Mouse (Mus musculus) layer of hippocampus, adult 9-11 months (tissue): ENCODE measurements around the gene Arhgap31.

Experiments used
- DNase-seq: peaks from one replicate; pipeline ENCODE4 v3.0.0; 2022

Gene Arhgap31

DNA sequence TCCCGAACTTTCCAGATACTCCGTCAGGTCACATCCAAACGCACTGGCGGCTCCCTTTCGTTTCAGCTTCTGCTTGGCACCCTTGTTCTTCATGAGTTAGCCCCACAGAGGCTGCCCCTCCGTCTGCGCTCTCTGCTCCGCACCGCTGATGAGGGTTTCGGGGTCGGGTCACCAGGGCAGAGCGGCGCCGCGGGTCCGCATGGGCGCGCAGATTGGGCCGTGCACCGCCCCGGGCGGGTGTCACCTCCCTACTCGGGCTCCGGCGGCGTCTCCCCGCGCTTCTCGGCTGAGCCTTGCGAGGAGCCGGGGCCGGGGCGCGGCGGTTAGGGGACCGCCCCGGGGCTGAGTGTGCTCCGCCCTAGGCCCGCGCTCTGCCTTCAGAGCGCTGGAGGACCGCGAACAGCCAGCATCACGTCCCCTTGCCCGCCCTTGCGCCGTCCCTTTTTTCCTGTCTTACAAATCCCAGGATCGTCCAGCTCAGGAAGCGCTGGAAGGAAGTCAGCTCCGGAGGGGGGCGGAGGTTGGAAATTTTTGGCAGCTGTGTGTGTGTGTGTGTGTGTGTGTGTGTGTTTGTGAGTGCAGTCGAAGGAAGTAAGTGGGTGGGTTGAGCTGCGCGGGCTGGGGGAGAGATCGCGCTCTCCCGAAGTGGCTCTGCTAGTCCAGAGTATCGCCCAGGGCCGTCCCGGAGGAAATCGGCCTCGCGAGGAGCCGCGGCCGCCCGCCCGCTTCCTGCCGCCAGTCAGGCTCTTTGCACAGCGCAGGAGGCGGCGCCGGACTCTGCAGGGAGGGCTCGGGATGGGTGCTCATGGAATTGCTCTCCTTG lies at the start of gene Arhgap31:
Gene Arhgap31 (minus strand): TSS at position 694 of the 823 bp plus-strand sequence.
- peak; percentile 52 for DNase-seq

DNA sequence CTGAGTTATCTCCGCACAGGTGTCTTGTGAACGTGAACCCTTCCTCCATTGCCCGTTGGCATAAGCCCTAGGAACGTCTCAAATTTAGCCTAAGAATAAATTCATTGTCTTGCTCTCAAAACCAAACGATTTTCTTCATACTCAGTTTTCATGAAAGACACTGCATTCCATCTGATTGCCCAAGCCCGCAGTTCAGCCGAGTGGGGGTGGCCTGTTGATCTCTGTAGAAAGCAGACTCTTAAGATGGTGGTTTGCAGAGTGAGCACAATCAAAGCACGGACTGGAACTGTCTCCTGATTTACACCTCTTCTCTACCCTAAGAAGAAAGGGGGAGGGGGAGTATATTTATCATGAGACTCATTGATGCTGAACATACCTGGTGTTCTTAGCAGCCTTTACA lies 49.3 kb upstream of the Arhgap31 start:
- no peak for DNase-seq

DNA sequence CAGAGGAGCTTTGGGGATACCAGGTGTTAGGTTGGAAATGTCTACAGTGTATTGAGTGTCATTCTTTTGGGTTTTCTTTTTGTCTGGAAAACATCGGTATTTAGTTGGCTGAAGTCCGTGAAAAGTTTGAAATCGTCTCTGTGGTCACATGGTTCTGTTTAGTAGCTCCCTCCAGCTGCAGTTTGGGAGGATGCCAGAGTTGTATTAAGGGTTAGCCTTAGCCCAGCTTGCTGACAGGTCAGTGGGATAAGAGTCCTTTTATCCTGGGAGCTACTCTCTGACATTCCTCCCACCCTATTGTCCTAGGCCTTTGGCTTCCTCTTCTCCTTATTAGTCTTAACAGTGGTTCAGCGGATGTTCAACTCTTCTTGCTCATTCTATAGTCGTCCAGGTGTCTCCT lies 48.9 kb upstream of the Arhgap31 start:
- DNase-seq, result no peak

DNA sequence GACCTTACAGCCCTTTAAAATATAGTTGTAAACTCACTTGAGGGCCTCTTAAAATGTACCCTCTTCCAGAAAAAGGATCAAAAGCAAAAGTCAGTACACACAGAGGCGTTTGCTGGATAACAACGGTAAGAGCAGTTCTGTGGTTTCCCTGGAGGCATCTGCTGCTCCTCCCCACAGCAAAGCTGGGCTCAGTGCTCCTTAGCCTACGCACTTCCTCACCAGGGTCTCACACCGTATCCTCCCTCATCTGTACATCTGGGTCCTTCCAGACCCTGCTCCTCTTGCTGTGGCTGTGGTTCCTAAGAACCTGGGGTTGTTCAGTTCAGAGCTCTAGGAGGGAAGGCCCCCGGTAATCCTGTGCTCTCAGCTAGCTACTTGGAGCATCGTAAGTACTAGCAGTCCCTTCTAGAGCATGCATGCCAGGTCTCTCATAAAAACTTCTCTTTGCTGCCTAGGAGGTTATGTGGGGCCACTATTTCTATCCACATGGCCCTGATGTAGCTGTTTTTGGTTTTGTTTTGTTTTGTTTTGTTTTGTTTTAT lies 47.8 kb upstream of the Arhgap31 start:
- no peak for DNase-seq

DNA sequence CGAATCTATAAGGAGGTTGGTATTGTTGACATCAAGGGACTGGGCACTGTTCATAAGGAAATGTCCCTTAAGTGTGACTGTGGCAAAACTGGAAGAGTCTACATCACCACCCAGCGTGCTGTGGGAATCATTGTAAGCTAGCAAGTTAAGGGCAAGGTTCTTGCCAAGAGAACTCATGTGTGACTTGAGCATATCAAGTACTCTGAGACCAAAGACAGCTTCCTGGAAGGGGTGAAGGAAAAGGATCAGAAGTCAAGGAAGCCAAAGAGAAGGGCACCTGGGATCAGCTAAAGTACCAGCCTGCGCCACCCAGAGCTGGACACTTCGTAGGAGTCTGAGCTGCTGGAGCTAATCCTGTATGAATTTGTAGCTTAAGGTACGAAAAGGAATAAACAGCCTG lies 47.2 kb upstream of the Arhgap31 start:
- no peak for DNase-seq

DNA sequence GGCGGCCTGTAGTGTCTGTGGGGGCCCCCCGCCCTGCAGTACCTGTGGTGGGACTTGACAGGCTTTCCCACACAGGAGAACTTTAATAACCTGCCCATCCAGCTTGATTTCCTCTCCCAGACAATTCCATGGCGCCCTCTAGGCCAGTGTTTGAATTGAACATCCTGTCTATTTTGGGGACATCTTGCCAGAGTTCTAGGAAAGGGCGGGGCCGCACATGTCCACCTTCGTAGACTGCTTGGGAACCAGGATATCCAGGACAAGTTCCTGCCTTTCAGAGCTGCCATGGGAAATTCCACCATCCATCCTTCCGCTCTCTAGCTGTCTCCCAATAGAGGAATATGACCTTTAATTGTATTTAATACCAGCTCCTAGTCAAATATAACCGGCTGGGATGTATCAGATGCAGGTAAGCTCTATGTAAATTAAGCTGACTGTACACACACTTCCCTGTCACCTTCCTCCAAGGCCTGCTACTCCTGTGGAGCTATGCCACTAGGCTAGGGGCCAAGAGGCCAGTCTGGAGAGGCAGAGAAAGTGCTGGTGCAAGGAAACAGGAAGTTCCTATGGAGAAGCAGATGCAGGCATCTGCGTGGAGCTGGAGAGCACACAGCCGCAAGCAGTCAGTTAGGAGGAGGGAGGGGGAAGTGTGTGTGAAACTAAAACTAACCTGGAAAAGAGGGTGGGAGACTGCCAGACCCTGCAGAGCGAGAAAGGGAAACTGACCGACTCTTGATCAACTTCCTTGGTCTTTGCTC lies 45.2 kb upstream of the Arhgap31 start:
- peak; percentile 55 for DNase-seq

DNA sequence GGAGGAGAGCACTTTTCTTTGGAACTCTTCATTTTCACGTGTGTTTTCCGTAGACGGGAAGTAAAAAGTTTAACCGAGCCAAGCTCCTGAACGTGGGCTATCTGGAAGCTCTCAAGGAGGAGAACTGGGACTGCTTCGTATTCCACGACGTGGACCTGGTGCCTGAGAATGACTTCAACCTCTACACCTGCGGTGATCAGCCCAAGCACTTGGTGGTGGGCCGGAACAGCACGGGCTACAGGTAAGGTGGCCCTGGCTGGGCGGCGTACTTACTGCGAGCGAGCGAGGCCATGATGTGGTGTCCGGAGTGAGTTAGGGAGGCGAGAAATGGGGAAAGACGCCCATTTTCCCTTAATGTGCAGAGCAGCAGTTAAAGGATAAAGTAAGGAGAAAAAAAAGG lies 44.6 kb upstream of the Arhgap31 start:
- no peak for DNase-seq

DNA sequence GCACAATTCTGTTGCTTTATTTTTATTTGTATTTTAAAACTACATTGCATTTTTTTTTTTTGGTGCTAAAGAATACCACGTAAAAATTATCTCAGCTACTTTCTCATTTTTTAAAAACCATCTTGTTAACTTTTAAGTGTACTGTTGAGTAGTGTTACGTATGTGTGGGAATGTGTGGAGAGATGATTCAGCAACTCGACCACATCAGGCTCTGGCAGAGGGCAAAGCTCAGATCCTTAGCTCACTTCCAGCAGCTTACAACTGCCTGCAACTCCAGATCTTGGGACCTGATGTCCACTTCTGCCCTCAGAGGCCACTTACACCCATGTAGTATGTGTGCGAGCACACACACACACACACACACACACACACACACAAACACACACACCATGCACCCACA lies 43.5 kb upstream of the Arhgap31 start:
- DNase-seq, result no peak

DNA sequence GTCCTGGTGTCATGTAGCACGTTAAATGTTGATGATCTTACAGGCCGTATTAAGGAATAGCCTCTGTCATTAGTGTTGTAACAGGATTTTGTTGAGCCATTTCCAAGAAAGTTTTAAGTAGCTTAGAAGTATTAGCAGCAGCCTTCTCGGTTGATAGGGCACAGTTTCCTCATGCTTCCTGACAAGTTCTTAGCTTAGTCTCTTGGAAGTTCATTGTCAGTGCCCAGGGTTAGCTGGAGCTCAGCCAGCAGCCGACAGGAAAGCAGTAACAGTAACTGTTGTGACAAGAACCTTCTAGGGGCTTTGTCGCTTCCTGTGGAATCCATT lies 43.1 kb upstream of the Arhgap31 start:
- DNase-seq, result no peak

DNA sequence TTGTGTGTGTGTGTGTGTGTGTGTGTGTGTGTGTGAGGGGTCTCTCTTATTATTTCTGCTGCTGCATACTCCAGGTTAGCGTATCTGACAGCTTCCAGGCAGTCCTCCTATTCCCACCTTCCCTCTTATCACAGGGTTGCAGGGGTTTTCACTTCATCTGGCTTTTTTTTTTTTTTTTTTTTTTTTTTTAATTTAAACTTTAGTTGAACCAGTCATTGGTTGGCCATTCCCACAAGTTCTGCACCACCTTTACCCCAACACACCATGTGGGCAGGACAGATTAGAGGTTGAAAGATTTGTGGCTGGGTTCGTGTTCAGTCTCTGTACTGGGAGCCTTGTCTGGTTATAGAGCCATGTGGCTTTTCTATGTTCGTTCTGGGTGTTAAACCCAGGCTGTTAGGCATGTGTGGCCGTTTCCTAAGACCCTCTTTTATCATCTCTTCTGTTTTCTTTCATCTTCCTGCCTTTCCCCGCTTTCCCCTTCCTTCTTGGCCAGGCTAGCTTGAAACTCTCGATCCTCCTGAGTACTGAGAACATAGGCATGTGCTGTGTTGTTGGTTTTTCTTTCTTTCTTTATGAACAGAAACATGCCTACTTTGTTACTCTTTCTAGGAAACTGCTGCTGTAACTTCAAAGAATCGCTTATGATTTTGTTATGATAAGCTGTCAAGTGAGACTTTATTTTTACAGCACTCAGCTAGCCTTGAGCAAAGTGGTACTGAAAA lies 42.5 kb upstream of the Arhgap31 start:
- no peak for DNase-seq

DNA sequence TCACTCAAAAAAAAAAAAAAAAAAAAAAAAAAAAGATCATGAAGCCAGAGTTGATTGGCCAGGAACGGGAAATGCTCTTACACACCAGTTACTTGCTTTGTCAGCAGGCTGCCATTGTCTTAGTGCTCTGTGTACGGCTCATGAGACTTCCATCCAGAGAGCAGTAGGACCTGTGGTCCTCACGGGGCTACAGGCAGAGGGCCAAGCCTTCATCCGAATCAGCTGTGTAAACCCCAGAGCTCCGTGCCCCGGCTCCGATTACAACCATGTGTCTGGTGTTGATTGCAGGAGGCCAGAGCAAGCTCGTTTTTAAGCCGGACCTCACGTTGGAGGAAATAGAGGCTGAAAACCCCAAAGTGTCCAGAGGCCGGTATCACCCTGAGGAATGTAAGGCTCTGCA lies 40.6 kb upstream of the Arhgap31 start:
- DNase-seq, result no peak

DNA sequence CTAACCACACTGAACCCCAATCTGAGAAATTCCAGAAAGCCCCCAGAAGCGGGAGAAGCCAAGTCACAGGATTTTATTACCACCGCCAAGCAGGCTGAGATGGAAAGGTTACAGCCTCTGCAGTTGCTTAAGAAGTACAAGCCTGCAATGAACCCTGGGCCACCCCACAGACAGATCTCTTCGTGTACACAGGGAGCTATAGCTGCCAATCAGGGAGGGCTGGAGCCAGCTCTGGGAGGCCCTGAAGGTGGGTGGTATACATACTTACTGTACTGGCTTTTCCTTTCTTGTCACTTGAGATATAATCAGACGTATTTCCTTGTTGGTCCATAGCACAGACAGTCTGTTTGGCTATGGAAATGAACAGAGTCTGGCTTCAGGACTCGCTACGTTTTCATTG lies 37.7 kb upstream of the Arhgap31 start:
- DNase-seq, result no peak

DNA sequence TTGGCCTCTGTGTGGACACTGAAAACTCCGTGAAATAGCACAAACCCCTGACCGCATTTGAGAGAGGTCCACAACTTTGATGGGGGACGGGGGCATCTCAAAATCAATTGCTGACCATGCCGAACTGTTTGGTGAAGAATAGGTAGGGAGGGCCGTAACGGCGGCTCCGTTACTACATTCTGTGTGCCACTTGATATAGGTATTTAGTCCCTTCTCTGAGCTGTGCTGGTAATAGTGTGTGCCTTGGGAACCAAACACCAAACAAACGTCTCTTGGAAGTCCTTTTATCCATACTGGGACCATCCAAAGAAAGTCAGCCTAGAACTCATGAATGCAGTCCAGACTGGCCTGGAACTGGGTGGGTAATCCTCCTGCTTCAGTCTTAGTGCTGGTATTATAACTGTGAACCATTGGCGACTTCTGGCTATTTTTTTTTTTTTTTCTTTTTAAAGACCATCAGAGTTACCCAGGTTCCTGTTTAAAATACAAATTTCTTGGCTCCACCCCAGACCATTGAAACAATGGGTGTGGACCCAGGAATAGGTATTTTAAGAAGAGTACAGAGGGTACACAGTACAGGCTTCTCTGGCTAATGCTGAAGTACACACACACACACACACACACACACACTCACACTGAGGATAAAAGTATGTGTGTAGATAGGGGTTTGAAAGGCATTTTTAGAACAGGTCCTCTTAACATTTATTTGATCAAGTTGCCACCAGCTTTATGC lies 31.0 kb upstream of the Arhgap31 start:
- no peak for DNase-seq

DNA sequence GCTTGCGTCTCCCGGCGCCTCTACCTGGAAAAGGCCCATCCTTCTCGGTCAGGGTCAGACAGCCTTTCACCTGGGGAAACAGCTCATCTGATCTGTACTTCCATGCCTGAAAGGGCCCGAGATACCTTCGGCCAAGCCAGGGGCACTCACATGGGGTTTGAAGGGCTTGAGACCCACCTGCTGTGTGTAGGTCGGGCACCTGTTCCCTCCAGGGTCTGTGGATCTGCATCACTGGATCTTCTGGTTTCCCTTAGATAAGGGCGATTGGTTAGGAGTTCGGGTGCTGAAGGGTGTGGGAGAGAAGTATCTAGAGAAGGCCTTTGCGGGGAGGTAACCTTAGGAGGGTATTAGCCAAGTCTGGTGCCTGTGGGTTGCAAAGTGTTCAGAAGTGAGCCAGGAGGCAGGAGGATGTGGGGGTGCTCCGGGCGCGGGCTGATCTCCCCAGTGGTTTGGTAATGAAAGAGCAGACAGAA lies 29.6 kb upstream of the Arhgap31 start:
- DNase-seq, result no peak

DNA sequence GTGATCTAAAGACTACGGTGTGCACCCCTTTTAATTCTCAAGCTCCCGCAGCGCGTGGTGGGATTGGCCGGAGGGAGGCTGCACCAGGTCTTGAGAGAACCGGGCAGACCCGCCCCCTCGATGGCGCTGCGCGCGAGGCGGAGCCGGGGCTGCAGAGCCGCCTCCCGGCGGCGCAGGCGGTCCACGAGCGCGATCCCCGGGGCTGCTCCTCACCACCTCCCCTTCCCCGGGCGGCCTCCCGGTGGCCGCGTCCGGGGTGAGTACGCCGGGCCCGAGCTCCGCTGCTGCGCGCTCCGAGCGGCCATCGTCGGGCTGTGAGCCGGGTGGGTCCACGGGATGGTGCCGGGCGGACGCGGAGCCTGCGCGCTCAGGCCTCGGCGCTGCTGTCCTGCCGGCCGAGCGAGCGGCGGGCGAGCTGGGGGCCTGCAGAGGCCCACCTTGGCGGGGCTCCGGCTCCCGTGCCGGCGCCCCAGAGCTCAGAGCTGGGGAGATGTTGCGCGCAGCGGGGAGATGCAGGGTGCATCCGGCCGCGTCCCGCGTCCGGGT lies 29.1 kb upstream of the Arhgap31 start, which contains the start of gene B4galt4:
Gene B4galt4 (plus strand): TSS at position 152 of the 546 bp plus-strand sequence.
- peak; percentile 87 for DNase-seq

DNA sequence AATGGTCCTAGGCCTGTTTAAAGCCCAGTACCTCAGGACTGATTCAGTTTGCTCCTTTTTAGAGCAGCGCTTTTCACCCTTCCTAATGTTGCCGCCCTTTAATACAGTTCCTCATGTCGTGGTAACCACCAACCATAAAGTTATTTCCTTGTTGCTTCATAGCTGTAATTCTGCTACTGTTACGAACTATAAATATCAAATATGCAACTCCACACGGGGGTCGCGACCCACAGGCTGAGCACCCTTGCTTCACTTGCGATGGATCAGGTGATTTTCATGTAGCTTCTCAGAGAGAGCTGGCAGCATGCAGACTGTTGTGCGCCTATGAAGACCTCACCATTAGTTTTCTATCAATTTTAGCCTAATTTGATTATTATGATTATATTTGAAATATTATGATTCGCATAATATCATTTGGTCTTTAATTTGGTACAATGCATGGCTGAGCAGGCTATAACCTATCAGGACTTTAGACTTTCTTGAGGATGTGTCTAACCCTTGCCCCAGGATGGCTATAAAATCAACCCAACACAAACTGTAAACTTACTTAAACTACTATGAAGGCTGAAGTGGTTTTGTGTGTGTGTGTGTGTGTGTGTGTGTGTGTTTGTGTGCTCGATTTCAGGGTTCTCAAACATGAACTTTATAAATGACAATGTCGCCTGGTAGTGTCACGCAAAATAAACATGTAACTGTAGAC lies 28.3 kb upstream of the Arhgap31 start:
- DNase-seq, result no peak

DNA sequence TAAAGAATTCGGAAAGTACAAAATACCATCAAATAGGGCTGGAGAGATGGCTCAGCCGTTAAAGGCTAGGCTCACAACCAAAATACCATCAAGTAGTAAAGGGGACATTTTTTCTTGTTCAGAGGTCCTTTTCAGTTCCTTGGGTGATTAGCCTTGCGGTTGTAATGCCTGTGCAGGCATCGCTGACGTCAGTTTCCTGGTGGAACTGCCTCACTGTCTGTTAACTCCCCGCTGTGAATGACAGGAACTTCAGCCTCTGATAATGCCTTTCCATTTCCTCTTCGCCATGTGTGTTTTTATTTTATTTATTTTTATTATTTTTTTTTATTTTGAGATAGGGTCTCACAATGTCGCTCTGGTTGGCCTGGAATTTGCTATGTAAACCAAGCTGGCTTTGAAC lies 17.8 kb upstream of the Arhgap31 start:
- DNase-seq, result no peak

DNA sequence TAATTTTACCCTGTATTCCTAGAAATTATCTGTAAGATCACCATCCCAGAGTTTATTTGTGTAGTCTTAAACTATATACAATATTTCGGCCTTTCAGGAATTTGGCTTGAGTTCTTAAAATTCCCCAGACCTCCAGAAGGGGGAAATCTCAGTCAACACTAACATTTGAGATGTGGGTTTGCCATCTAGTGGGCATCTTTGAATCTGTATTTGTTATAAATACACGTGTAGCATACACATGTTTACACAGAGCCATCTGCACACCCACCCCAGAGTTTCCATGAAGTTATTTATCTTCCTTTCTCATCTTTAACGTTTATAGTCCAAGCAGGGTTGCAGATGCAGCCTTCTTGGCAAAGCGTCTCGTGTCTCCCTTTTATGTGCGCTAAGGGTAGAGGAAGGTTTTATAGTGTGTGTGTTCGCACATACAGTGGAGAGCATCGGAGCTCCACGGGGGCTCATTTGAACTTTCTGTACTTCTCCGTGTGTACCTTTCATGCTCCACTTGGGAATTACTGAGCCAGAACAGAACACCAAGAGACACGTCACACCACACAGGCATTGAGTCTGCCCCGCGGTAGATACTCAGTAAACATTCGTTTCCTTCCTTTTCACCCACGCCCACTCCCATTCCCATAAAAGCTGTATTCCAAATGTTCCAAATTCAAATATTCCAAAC lies 16.7 kb upstream of the Arhgap31 start:
- DNase-seq, result peak; percentile 45

DNA sequence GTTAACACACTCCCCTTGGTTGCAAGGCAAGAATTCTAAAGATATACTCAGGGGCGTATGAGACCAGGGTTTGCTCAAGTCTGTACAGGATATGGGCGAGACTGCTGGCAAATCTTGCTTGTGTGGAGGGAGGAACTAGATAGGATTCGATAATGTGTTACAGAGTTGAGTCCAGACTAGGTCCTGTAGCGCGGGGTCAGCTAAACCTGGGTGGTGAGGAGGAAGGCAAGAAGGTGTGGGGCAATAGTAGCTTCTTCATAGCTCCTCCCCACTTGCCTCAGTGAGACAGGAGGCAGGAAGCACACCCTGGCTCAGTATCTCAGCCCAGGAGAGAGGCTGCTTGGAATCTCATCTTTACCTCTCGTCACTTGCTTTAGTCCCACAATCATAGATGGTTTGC lies 16.1 kb upstream of the Arhgap31 start:
- DNase-seq, result no peak

DNA sequence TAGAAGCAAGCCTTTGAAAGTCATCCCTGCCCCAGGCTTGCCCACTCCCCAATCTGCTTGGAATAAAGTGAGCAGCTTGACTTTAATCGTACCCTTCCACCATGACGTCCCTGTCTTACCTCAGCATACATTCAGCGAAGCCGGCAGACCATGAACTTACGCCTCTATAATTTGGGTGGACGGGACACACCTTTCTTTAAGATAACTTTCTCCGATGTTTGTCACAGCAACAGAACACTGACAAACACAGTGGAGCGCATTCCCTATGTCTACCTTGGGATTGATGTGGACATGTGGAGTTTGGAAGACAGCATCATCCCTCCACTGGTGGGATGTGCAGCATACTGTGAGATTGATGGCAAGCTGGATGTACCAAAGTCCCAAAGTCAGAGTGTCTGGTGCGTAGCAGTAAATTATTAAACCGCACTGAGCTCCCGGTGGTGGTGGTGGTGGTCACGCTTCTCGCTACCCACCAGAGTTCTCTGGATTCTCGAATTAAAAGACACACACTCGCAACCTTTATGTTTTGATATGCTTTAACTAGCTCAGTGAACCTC lies 15.6 kb upstream of the Arhgap31 start:
- DNase-seq, result no peak

DNA sequence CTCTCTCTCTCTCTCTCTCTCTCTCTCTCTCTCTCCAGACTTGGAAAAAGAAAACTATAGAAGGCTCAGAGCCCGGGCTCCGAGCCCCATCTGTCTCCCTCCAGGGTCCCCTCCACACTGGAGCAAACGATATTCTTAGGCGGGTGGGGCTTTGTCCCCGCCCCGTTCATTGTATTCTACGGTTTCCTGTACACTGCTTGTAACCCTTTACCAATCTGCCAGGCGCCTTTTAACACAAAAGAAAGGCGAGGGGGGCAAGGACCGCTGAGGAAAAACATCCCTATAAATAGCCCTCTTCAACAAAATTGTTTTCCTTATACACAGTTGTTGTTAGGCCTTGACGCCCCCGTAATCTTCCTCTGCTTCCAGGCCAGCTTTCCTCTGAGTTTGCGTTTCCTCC lies 11.9 kb upstream of the Arhgap31 start:
- no peak for DNase-seq
